Mouse (Mus musculus) testis, adult 2 months (tissue): Measurements from ENCODE around the gene Rpusd4.

Experiments used
- CTCF ChIP-seq: fragments of 200-500 bp; IDR thresholded peaks from 2 replicates; pipeline ENCODE4 v1.5.1; 2012; ENCODE audit warnings: low read depth, mild to moderate bottlenecking, inconsistent platforms, low read length, moderate library complexity; ENCODE audit not compliant: control insufficient read depth, insufficient read depth, insufficient replicate concordance
- POLR2A ChIP-seq: fragments of 200-500 bp; IDR thresholded peaks from 2 replicates; pipeline ENCODE4 v1.6.1; 2012; ENCODE audit warnings: low read depth, mild to moderate bottlenecking, inconsistent platforms, low read length, moderate library complexity; ENCODE audit not compliant: control insufficient read depth

- TF ChIP-seq POLR2A (no peak), CTCF (no peak)
These were observed 29.3 kb upstream of the Rpusd4 start for GRCm38 (mm10) chr9:35238371-35238770.
